Mouse (Mus musculus): ENCODE data around the gene Flot1.

The Flot1 gene

DNA sequence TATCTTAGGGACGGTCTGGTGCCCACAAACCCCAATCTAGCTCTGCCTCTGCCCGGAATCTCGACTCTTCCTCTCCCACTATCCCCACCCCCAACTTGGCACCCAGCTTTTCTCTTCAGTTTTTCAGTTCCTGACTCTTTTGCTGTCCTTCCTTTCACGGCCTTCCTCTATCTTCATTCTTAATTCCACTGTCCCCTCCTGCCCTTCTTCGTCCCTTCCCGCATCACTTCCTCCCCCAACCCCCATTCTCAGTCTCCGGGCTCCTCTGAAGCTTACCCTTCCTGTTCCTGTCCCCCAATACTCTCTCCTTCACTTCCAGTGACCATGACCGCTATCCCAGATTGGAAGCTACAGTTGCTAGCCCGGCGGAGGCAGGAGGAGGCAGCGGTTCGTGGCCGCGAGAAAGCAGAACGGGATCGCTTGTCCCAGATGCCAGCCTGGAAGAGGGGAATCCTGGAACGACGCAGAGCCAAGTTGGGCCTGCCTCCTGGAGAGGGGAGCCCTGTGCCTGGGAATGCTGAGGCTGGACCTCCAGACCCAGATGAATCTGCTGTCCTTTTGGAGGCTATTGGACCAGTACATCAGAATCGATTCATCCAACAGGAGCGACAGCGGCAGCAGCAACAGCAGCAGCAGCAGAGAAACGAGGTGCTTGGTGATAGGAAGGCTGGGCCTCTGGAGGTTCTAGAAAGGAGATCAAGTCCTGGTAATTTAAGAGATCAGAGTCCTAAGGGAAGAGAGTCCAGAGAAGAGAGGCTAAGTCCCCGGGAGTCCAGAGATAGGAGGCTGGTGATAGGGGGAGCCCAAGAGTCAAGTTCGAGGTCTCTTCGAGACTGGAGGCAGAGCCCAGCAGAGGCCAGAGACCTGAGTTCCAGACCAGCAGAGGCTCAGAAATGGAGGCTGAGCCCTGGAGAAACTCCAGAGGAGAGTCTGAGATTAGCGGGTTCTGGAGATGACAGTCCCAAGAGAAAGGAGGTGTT, 44.2 kb downstream of the Flot1 start:
- no peak for DNase-seq (ENCODE audit: low read depth)

- no peak for DNase-seq (ENCODE audit: low read depth)
Observed at GRCm38 (mm10) chr17:35868165-35868820, 45.3 kb downstream of the Flot1 start.

DNA sequence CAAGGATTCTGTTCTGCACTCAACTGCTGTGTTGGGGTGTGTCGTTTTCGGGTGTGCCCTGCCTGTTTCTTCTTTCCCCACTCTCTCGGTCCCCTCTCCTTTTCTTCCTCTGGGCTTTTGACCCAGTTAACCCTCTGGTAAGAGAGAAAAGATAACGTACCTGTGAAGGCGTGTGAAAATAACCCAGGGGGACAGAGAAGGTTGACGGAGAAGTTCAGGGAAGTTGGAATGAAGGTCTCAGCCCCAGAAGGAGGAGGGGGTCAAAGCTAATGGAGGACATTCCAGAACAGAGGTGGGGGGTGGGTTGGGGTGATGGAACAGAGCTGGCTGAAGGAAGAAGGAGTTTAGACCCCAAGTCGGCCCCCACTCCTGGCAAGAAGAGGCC, 45.9 kb downstream of the Flot1 start:
- no peak for DNase-seq (ENCODE audit: low read depth)

GRCm38 (mm10) chr17:35869346-35870067, 46.5 kb downstream of the Flot1 start:
- no peak for DNase-seq (ENCODE audit: low read depth)

- peak; percentile 83 for DNase-seq (ENCODE audit: low read depth)
Observed at GRCm38 (mm10) chr17:35870151-35870883, 47.3 kb downstream of the Flot1 start.

- DNase-seq (ENCODE audit: low read depth), result no peak
Observed at GRCm38 (mm10) chr17:35870884-35871696, 48.1 kb downstream of the Flot1 start.

DNA sequence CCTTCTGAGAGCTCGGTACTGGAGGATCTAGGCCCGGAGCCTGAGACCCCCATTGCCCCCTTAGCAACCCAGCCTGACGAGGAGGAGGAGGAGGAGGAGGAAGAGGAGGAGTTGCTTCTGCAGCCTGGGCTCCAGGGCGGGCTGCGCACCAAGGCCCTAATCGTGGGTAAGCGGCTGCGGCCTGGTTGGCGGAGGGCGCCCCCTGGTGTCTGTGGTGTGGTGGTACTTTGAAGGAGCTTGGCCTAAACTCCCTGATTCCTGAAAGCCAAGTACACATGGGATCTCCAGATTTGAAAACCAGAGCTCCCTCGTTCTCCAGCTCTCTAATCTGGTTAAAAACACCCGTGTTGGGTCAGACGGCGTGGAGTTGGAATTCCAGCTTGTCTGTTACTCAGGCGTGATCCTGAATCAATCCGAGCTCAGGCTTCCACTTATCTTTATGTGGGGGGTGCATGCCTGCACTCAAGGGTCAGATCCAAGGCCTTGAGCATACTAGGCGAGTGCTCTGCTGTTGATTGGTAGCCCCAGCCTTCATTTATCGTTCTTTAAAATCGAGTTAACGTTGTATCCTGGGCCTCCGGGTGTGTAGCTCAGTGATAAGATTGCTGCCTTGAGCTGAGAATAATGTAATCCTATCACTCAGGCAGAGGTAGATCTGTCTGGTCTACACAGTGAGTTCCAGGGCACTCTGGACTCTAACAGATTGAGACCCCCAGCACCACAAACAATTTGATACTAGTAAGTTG, 50.9 kb downstream of the Flot1 start:
- DNase-seq (ENCODE audit: low read depth), result no peak

DNA sequence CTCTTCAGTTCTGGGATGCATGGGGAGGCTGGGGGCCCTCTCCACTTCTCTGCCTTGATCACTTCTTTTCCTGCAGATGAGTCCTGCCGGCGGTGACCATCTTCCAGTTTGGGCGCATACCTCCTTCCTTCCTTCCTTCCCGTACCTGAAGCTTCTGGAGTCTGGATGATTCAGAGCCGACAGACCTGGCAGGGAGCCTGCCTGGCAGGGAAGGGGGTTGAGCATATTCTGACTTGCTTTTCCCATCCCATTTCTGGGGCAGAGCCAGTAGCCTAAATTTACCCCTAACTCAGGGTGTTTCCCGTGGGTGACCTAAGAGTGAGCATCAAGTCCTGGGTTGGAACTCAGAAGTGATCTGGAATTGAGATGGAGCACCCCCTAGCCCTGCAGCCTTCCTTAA, 51.7 kb downstream of the Flot1 start:
- no peak for DNase-seq (ENCODE audit: low read depth)

DNA sequence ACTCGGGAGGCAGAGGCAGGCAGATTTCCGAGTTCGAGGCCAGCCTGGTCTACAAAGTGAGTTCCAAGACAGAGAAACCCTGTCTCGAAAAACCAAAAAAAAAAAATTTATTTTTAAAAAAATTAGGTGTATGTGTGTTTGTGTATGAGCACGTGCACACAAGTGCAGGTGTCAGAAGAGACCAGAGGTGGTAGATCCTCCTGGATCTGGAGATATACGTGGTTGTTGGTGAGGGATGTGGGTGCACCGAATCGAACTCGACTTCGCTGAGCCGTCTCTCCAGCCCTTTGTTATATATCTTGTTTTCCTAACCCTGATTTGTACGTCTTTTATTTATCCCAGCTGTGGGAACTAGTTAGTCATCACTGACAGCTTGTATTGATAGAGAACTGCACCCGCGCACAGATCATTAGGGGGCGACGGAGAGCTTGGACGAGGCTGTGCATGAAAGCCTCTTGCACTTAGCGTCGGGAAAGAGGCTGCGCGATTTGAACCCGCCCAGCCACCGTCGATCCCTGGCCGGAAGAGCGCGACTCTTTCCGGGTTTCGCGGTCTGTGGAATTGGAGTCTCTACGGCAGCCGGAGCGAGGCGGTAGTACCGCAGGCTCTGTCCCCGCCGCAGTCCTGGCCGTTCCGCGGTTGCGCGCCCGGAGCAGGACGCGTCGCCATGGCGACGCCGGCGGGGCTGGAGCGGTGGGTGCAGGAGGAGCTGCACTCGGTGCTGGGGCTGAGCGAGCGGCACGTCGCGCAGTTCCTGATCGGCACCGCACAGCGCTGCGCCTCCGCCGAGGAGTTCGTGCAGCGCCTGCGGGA, 56.4 kb downstream of the Flot1 start, which contains the start of gene Dhx16:
Gene Dhx16 (plus strand): TSS at position 575 of the 813 bp plus-strand sequence.
- peak; percentile 96 for DNase-seq (ENCODE audit: low read depth)

Measured in c-Kit-positive CD71-negative TER-119-negative erythroid progenitor cells, embryonic 14.5 days (primary cell).